In genomic region chr5:124578633-124579317, GRCm38 (mm10) we compare ENCODE assay signal across 8 mouse cellular contexts. TPM values are rescaled to one million over a fixed set of nuclear protein-coding genes. Genes with fewer than 3 reads are reported as not detected.
A peak's percentile ranks its signal among the peaks of the same experiment; 100 is the strongest.
DNase-seq lines count a peak whose midpoint lies in the region; ATAC-seq and TF ChIP-seq lines count a peak whose summit lies in the region.

Gene Eif2b1, minus strand, starts transcription at chr5:124579131.
Gene Gtf2h3, plus strand, starts transcription at chr5:124579140.

- peak; percentile 96 for TF ChIP-seq POLR2A in CH12.LX (IDR thresholded peaks at IDR 0.05; ENCODE audit: low read depth, low read length)

- in situ Hi-C loops in CH12.LX (cut with MboI; ENCODE audit: low pct_ligation_motif_present, low pct_unique_long_range_greater_than_20kb, low sequenced_read_pairs) = no loop called here

- WGBS in forebrain, embryonic 11.5 days = under 1% methylated on average over 51 of the region's 51 CpGs
- under 1% methylated on average over 51 of the region's 51 CpGs for WGBS in heart, embryonic 16.5 days
- 1% methylated on average over 51 of the region's 51 CpGs for WGBS in liver, embryonic 15.5 days (ENCODE audit: insufficient replicate concordance)
- 1% methylated on average over 51 of the region's 51 CpGs for WGBS in neural tube, embryonic 12.5 days

- peak; percentile 91 for DNase-seq in CH12.LX (ENCODE audit: extremely low read depth)
- peak; percentile 94 for DNase-seq in c-Kit-positive CD71-positive TER-119-negative erythroid progenitor cells, embryonic 14.5 days (ENCODE audit: low read depth)
- DNase-seq in forebrain, embryonic 11.5 days (ENCODE audit: low spot score) = peak; percentile 96
- DNase-seq in kidney, postnatal 36 days = peak; percentile 94 to 97
- DNase-seq in telencephalon, adult 2 months (ENCODE audit: low read depth, low spot score) = peak; percentile 92

- no peak for TF ChIP-seq RAD21 in CH12.LX (IDR thresholded peaks at IDR 0.05; ENCODE audit: low read depth, low read length)

- peak within 1 kb of the TSS; percentile 94 for H3K4me2 ChIP-seq in CH12.LX (ENCODE audit: insufficient read depth, low read depth, poor library complexity, severe bottlenecking)
- H3K4me2 ChIP-seq in forebrain, embryonic 11.5 days (ENCODE audit: low read depth, low read length, severe bottlenecking) = peak within 1 kb of the TSS; percentile 70
- H3K4me2 ChIP-seq in heart, embryonic 16.5 days (ENCODE audit: low read depth, low read length) = peak within 1 kb of the TSS; percentile 91
- peak within 1 kb of the TSS; percentile 76 for H3K4me2 ChIP-seq in liver, embryonic 15.5 days
- peak within 1 kb of the TSS; percentile 66 for H3K4me2 ChIP-seq in neural tube, embryonic 12.5 days (replicated peaks)

- no peak for TF ChIP-seq CTCF in CH12.LX (conservative IDR thresholded peaks at IDR 0.05 in 1 of 2, IDR thresholded peaks at IDR 0.05 in 1 of 2; ENCODE audit: low read depth in 2 of 2, low read length in 2 of 2)

- no peak within 1 kb of the TSS for H3K27ac ChIP-seq in CH12.LX (ENCODE audit: insufficient read depth, low read depth)
- no peak within 1 kb of the TSS for H3K27ac ChIP-seq in forebrain, embryonic 11.5 days (ENCODE audit: low read depth, low read length)
- peak within 1 kb of the TSS; percentile 62 for H3K27ac ChIP-seq in heart, embryonic 16.5 days (ENCODE audit: low read length)
- peak within 1 kb of the TSS; percentile 36; the same call in 1 of the 2 replicates for H3K27ac ChIP-seq in liver, embryonic 15.5 days (replicated peaks)
- H3K27ac ChIP-seq in neural tube, embryonic 12.5 days = no peak within 1 kb of the TSS

- H3K36me3 ChIP-seq in CH12.LX (replicated peaks in 1 of 2; ENCODE audit: control insufficient read depth in 1 of 2, insufficient read depth in 1 of 2, low read length in 1 of 2) = peaks cover 41 to 66% of the 10 kb centered on the region in 2 experiments
- peaks cover 5% of the 10 kb centered on the region for H3K36me3 ChIP-seq in forebrain, embryonic 11.5 days (ENCODE audit: control insufficient read depth, insufficient read depth, low read length)
- H3K36me3 ChIP-seq in heart, embryonic 16.5 days (ENCODE audit: control insufficient read depth, insufficient read depth) = peaks cover 25% of the 10 kb centered on the region
- peaks cover 42% of the 10 kb centered on the region for H3K36me3 ChIP-seq in liver, embryonic 15.5 days (replicated peaks)
- peaks cover 55% of the 10 kb centered on the region for H3K36me3 ChIP-seq in neural tube, embryonic 12.5 days

- peaks cover 29% of the 10 kb centered on the region for H3K79me2 ChIP-seq in CH12.LX (replicated peaks; ENCODE audit: control insufficient read depth, extremely low read depth, insufficient read depth, poor library complexity, severe bottlenecking)

- dilution Hi-C loops in CH12.LX (cut with MboI; ENCODE audit: extremely low pct_ligation_motif_present, extremely low pct_unique_long_range_greater_than_20kb, low sequenced_read_pairs) = no loop called here

- TF ChIP-seq EP300 in CH12.LX (IDR thresholded peaks at IDR 0.05; ENCODE audit: low read length) = no peak; the same call in 1 of the 2 replicates

- H3K4me3 ChIP-seq in CH12.LX (replicated peaks in 1 of 3; ENCODE audit: low read depth in 2 of 3, low read length in 2 of 3, poor library complexity in 1 of 3) = peak within 1 kb of the TSS; percentile 79 to 100 (median 86)
- H3K4me3 ChIP-seq in forebrain, embryonic 11.5 days (ENCODE audit: low read depth, low read length) = peak within 1 kb of the TSS; percentile 80
- H3K4me3 ChIP-seq in heart, embryonic 16.5 days (ENCODE audit: low read length) = peak within 1 kb of the TSS; percentile 78
- peak within 1 kb of the TSS; percentile 73 for H3K4me3 ChIP-seq in liver, embryonic 15.5 days (replicated peaks)
- peak within 1 kb of the TSS; percentile 77 for H3K4me3 ChIP-seq in neural tube, embryonic 12.5 days

- peak; percentile 92 for ATAC-seq in forebrain, embryonic 11.5 days (replicated peaks; ENCODE audit: low FRiP score)
- ATAC-seq in heart, embryonic 16.5 days (replicated peaks; ENCODE audit: extremely low read depth, insufficient read depth, low FRiP score) = peak; percentile 91
- peak; percentile 87 for ATAC-seq in liver, embryonic 15.5 days (ENCODE audit: insufficient read depth)
- peak; percentile 92 for ATAC-seq in neural tube, embryonic 12.5 days (ENCODE audit: low FRiP score, low read depth)

- H3K27me3 ChIP-seq in CH12.LX (replicated peaks) = no peaks in the 10 kb centered on the region
- no peaks in the 10 kb centered on the region for H3K27me3 ChIP-seq in forebrain, embryonic 11.5 days (ENCODE audit: control insufficient read depth, insufficient read depth, low read length)
- H3K27me3 ChIP-seq in heart, embryonic 16.5 days (ENCODE audit: control insufficient read depth, insufficient read depth, low read length) = no peaks in the 10 kb centered on the region
- H3K27me3 ChIP-seq in liver, embryonic 15.5 days = no peaks in the 10 kb centered on the region
- no peaks in the 10 kb centered on the region for H3K27me3 ChIP-seq in neural tube, embryonic 12.5 days (replicated peaks)

- peaks cover 8 to 34% of the 10 kb centered on the region in 2 experiments; a peak in 3 of 4 replicates for H3K4me1 ChIP-seq in CH12.LX (ENCODE audit: control insufficient read depth in 1 of 2, insufficient read depth in 2 of 2)
- peaks cover 10% of the 10 kb centered on the region for H3K4me1 ChIP-seq in forebrain, embryonic 11.5 days (replicated peaks; ENCODE audit: control insufficient read depth, insufficient read depth, low read length)
- H3K4me1 ChIP-seq in heart, embryonic 16.5 days (ENCODE audit: control insufficient read depth, insufficient read depth, low read length) = peaks cover 17% of the 10 kb centered on the region
- peaks cover 31% of the 10 kb centered on the region for H3K4me1 ChIP-seq in liver, embryonic 15.5 days (replicated peaks)
- peaks cover 21% of the 10 kb centered on the region for H3K4me1 ChIP-seq in neural tube, embryonic 12.5 days

- no peaks in the 10 kb centered on the region for H3K9me3 ChIP-seq in CH12.LX (replicated peaks; ENCODE audit: low read length)
- no peaks in the 10 kb centered on the region for H3K9me3 ChIP-seq in forebrain, embryonic 11.5 days (ENCODE audit: control insufficient read depth, low read length)
- H3K9me3 ChIP-seq in heart, embryonic 16.5 days (replicated peaks; ENCODE audit: control insufficient read depth, low read length) = no peaks in the 10 kb centered on the region
- no peaks in the 10 kb centered on the region for H3K9me3 ChIP-seq in liver, embryonic 15.5 days (replicated peaks)
- H3K9me3 ChIP-seq in neural tube, embryonic 12.5 days = no peaks in the 10 kb centered on the region

- H3K9ac ChIP-seq in CH12.LX (ENCODE audit: insufficient read depth, low read depth) = peak within 1 kb of the TSS; percentile 87
- H3K9ac ChIP-seq in forebrain, embryonic 11.5 days (ENCODE audit: low read length) = peak within 1 kb of the TSS; percentile 82
- peak within 1 kb of the TSS; percentile 77 for H3K9ac ChIP-seq in heart, embryonic 16.5 days (ENCODE audit: low read length)
- H3K9ac ChIP-seq in liver, embryonic 15.5 days = peak within 1 kb of the TSS; percentile 62
- H3K9ac ChIP-seq in neural tube, embryonic 12.5 days = peak within 1 kb of the TSS; percentile 68

TF ChIP-seq in CH12.LX, 34 proteins besides CTCF, POLR2A, EP300 and RAD21 (continues in another document):
- TF ChIP-seq ELF1 (IDR thresholded peaks at IDR 0.05; ENCODE audit: low read depth, low read length) = peak; percentile 97
- peak; percentile 48; the same call in 1 of the 2 replicates for TF ChIP-seq POLR2AphosphoS2 (IDR thresholded peaks at IDR 0.05; ENCODE audit: low read depth, low read length)
- TF ChIP-seq JUND (conservative IDR thresholded peaks at IDR 0.05; ENCODE audit: low read depth, low read length) = no peak
- TF ChIP-seq ZMIZ1 (IDR thresholded peaks at IDR 0.05; ENCODE audit: low read depth, low read length) = peak; percentile 85; the same call in 1 of the 2 replicates
- peak; percentile 57 for TF ChIP-seq NRF1 (IDR thresholded peaks at IDR 0.05; ENCODE audit: low read depth, low read length)
- peak; percentile 95 for TF ChIP-seq NELFE (IDR thresholded peaks at IDR 0.05; ENCODE audit: low read depth, low read length)
- no peak; the same call in 1 of the 2 replicates for TF ChIP-seq E2F4 (IDR thresholded peaks at IDR 0.05; ENCODE audit: insufficient replicate concordance, low read depth, low read length)
- peak; percentile 87 for TF ChIP-seq MEF2A (IDR thresholded peaks at IDR 0.05; ENCODE audit: borderline replicate concordance, low read depth, low read length)
- TF ChIP-seq MYC (IDR thresholded peaks at IDR 0.05; ENCODE audit: low read depth, low read length) = peak; percentile 83; the same call in 1 of the 2 replicates
- TF ChIP-seq USF2 (conservative IDR thresholded peaks at IDR 0.05; ENCODE audit: low read depth, low read length) = no peak
- TF ChIP-seq MAX (IDR thresholded peaks at IDR 0.05; ENCODE audit: low read length) = peak; percentile 94
- TF ChIP-seq SIN3A (IDR thresholded peaks at IDR 0.05; ENCODE audit: low read length) = peak; percentile 99
- TF ChIP-seq RCOR1 (conservative IDR thresholded peaks at IDR 0.05; ENCODE audit: low read depth, low read length) = 0 out of 2 replicates have a peak, but pooled peaks have one; percentile 51
- TF ChIP-seq MXI1 (IDR thresholded peaks at IDR 0.05; ENCODE audit: low read depth, low read length) = peak; percentile 98
- TF ChIP-seq TBP (conservative IDR thresholded peaks at IDR 0.05; ENCODE audit: low read depth, low read length) = peak; percentile 74
- TF ChIP-seq HCFC1 (IDR thresholded peaks at IDR 0.05; ENCODE audit: low read depth, low read length) = peak; percentile 97

RNA-seq across cellular contexts. Expression of gene Eif2b1, which starts in this region (rescaled TPM):
- total RNA-seq in CH12.LX (2012; rRNA removed) (50.8 and 68.3 TPM in 2 replicates), CH12.LX (2014; rRNA removed) (98.0 and 107 TPM in 2 replicates)
- polyA plus RNA-seq in CH12.LX (2012; ENCODE audit: insufficient read length, low read depth) = 104 and 111 TPM in 2 replicates
- 74.5 and 84.0 TPM in 2 replicates for polyA plus RNA-seq in forebrain, embryonic 11.5 days (2014; fragmentation: Nextera tagmentation; extraction: Ambion mirVana)
- polyA plus RNA-seq in heart, embryonic 16.5 days (2015; fragmentation: Nextera tagmentation; extraction: Ambion mirVana) = 53.3 and 62.2 TPM in 2 replicates
- 39.0 and 41.5 TPM in 2 replicates for polyA plus RNA-seq in liver, embryonic 15.5 days (2015; fragmentation: Nextera tagmentation; extraction: Ambion mirVana)
- polyA plus RNA-seq in neural tube, embryonic 12.5 days (2016; fragmentation: Nextera tagmentation; extraction: Ambion mirVana) = 75.7 and 76.2 TPM in 2 replicates

RNA-seq across cellular contexts. Expression of gene Gtf2h3, which starts in this region (rescaled TPM):
- total RNA-seq in CH12.LX (2012; rRNA removed) (58.2 and 63.0 TPM in 2 replicates), CH12.LX (2014; rRNA removed) (84.9 and 87.5 TPM in 2 replicates)
- polyA plus RNA-seq in CH12.LX (2012; ENCODE audit: insufficient read length, low read depth) = 51.9 and 57.0 TPM in 2 replicates
- 80.6 and 83.2 TPM in 2 replicates for polyA plus RNA-seq in forebrain, embryonic 11.5 days (2014; fragmentation: Nextera tagmentation; extraction: Ambion mirVana)
- 34.3 TPM in 2 replicates for polyA plus RNA-seq in heart, embryonic 16.5 days (2015; fragmentation: Nextera tagmentation; extraction: Ambion mirVana)
- polyA plus RNA-seq in liver, embryonic 15.5 days (2015; fragmentation: Nextera tagmentation; extraction: Ambion mirVana) = 19.4 and 20.0 TPM in 2 replicates
- polyA plus RNA-seq in neural tube, embryonic 12.5 days (2016; fragmentation: Nextera tagmentation; extraction: Ambion mirVana) = 62.0 and 71.2 TPM in 2 replicates

Comparison
In these comparisons a context has a peak if more than half of its experiments do, and no peak if none do; other contexts are left out.
1. H3K27ac ChIP-seq: peak in heart, embryonic 16.5 days (single experiment) and liver, embryonic 15.5 days (single experiment); none in CH12.LX (single experiment), forebrain, embryonic 11.5 days (single experiment) and neural tube, embryonic 12.5 days (single experiment).
2. Peak in every context shown above with its lines, with median percentiles within 50 percentile points of each other: DNase-seq, H3K4me2 ChIP-seq, H3K4me3 ChIP-seq, H3K9ac ChIP-seq and ATAC-seq.